Mouse (Mus musculus) spleen, adult 2 months (tissue): ENCODE results near the gene Mark1. TPM values are rescaled to one million over a fixed set of nuclear protein-coding genes. Genes with fewer than 3 reads are reported as not detected.

ENCODE experiments used
- DNase-seq, 2 experiments: peaks; one replicate each; pipeline versions ENCODE4 v3.0.0 to v3.0.0-alpha.2; 2012 to 2021; ENCODE audit warnings: low spot score in 2 of 2, low read depth in 1 of 2
- H3K27ac ChIP-seq: fragments of 200-500 bp; 2 replicates; pipeline ENCODE4 v1.5.1; 2012; ENCODE audit warnings: low read length, inconsistent platforms; ENCODE audit not compliant: insufficient read depth
- H3K27me3 ChIP-seq: fragments of 200-500 bp; 2 replicates; pipeline ENCODE4 v1.6.1; 2012; ENCODE audit warnings: mild to moderate bottlenecking, moderate library complexity, low read length, inconsistent platforms; ENCODE audit not compliant: control insufficient read depth, insufficient read depth
- H3K36me3 ChIP-seq: fragments of 200-500 bp; 2 replicates; pipeline ENCODE4 v1.6.1; 2012; ENCODE audit warnings: mild to moderate bottlenecking, low read length, inconsistent platforms; ENCODE audit not compliant: control insufficient read depth, insufficient read depth
- H3K4me1 ChIP-seq: fragments of 200-500 bp; 2 replicates; pipeline ENCODE4 v1.6.1; 2011; ENCODE audit warnings: inconsistent platforms; ENCODE audit not compliant: control insufficient read depth, insufficient read depth, insufficient read length
- H3K4me3 ChIP-seq: fragments of 200-500 bp; 2 replicates; pipeline ENCODE4 v1.5.1; 2011; ENCODE audit warnings: mild to moderate bottlenecking, inconsistent platforms; ENCODE audit not compliant: insufficient read depth, insufficient read length; ENCODE audit errors: extremely low read depth
- CTCF ChIP-seq: fragments of 200-500 bp; IDR thresholded peaks from 2 replicates; pipeline ENCODE4 v1.5.1; 2011; ENCODE audit warnings: mild to moderate bottlenecking, inconsistent platforms; ENCODE audit not compliant: insufficient read depth, insufficient read length, insufficient replicate concordance; ENCODE audit errors: extremely low read depth
- POLR2A ChIP-seq: fragments of 200-500 bp; IDR thresholded peaks from 2 replicates; pipeline ENCODE4 v1.6.1; 2011; ENCODE audit warnings: low read depth, low read length, inconsistent platforms
- WGBS: fragments of 180-500 bp; shearing (Covaris S2); methylation state at CpG from one replicate; pipeline ENCODE4 v1.1.7; 2018; 5-methylcytosine and 5-hydroxymethylcytosine counted together
- polyA plus RNA-seq: library from polyadenylated mRNA; depleted of rRNA; stranded (reverse); fragments of >200 nt; gene quantifications from 2 replicates; pipeline ENCODE4 v1.2.3, GENCODE M21; 2012; rRNA removed

Mark1 gene
- polyA plus RNA-seq, 1 experiment: 1.6 TPM

GRCm38 (mm10) chr1:184857216-184857615 is 142.2 kb downstream of the Mark1 start:
- Histone ChIP-seq H3K4me3 (no peak overlapping the region), H3K27ac (no peak overlapping the region), H3K36me3 (no peaks in the 10 kb centered on the region), H3K27me3 (no peaks in the 10 kb centered on the region), H3K4me1 (no peaks in the 10 kb centered on the region; the same call in 1 of the 2 replicates)
- 89% methylated on average over 9 of the region's 9 CpGs for WGBS
- no peak for DNase-seq
- no peak for TF ChIP-seq CTCF

- Histone ChIP-seq H3K36me3 (no peaks in the 10 kb centered on the region), H3K4me3 (no peak overlapping the region), H3K4me1 (no peaks in the 10 kb centered on the region; the same call in 1 of the 2 replicates), H3K27ac (no peak overlapping the region), H3K27me3 (no peaks in the 10 kb centered on the region)
- no peak for TF ChIP-seq POLR2A
- TF ChIP-seq CTCF: no peak
- WGBS: 24% methylated on average over 3 of the region's 3 CpGs
- no peak for DNase-seq
These were observed 145.4 kb downstream of the Mark1 start for GRCm38 (mm10) chr1:184853922-184854321.

DNA sequence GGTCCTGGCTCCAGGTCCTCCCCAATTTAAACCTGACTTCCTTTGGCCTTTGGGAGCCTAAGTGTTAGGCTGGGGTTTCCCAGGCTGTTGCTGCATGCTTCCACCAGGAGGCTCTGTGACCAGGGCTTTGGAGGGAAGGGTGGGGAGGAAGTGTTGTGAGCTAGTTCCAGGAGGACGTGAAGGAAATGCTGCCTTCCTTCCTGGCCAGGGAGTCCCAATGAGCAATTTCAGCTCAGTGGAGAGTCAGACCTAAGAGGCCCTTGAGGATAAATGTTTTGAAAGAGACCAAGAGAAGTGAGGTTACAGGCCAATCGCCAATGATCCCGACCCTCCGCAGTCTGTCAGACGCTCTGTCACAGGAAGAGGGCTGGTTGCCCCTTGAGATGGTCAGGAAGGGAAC is 146.0 kb downstream of the Mark1 start:
- Histone ChIP-seq H3K4me3 (no peak overlapping the region), H3K27ac (no peak overlapping the region; the same call in 1 of the 2 replicates)
- peak in 1 of 2 experiments; percentile 64 for DNase-seq

DNA sequence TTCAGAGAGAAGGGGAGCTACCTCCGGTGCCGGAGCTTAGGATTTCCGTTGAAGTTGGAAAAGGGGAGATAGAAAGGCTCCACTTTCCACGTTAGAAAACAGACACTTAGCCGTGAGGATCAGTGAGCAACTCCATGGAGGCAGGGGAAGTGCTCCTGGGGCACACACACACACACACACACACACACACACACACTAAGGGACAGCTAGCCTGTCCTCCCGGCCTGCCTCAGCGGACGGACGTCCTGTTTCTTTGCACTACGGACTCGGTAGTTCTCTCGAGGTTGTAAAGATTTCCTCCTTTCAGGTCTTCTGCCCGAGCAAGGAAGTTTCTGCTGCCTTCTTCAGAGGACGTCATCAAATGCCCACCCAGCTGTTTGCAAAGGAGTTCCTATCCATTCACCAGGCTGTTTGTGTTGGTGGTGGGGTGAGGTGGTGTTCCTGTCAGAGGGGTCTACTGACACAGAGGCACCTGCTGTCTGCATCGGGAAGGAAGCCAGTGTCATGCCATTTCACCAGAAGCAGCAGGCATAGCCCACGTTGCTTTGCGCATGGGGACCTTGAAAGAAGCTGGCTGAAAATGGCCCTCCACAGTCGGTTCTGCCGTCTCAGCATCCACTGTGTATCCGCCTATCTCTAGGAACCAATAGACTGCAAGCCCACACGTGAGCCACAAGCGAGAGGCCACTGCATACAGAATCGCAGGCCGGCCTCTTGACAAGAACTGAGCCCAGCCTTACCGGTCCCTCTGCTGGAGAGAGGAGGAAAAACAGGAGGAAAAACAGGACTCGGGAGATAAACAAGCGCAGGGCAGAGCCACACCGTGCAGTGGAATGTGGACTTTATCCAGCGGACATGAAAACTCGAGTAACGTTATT is 147.4 kb downstream of the Mark1 start:
- DNase-seq: peak; percentile 41 to 51
- Histone ChIP-seq H3K36me3 (no peaks in the 10 kb centered on the region), H3K4me3 (peak overlapping the region; percentile 28; the same call in 1 of the 2 replicates), H3K27ac (peak overlapping the region; percentile 39; the same call in 1 of the 2 replicates), H3K4me1 (no peaks in the 10 kb centered on the region; the same call in 1 of the 2 replicates), H3K27me3 (no peaks in the 10 kb centered on the region)
- 11% methylated on average over 31 of the region's 31 CpGs for WGBS
- TF ChIP-seq CTCF (peak; percentile 32; the same call in 1 of the 2 replicates), POLR2A (no peak)

More for the DNA sequence above, 146.0 kb downstream of the Mark1 start:
- 10% methylated on average over 5 of the region's 5 CpGs for WGBS
- Histone ChIP-seq H3K27me3 (no peaks in the 10 kb centered on the region), H3K36me3 (no peaks in the 10 kb centered on the region), H3K4me1 (no peaks in the 10 kb centered on the region; the same call in 1 of the 2 replicates)
- no peak for TF ChIP-seq POLR2A
- peak; percentile 32; the same call in 1 of the 2 replicates for TF ChIP-seq CTCF

DNA sequence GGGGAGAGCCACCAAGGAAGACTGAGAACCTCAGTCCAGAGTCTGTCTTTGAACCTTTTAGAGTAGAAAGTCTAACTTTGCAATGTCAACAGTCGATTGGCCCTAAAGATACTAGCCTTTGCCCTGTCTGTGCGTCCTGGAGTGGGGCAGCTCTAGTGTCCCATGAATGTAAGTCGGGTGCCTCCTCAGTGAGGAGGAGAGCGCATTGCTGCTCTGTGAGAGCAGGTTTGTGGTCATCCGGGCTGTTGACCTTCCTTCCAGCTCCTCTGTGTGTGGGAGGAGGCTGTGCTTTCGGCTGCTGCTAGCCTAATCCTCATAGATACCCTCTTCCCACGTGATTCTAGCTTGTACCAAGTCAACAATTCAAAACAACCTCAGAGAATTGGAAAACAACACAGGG is 148.2 kb downstream of the Mark1 start:
- WGBS: 79% methylated on average over 7 of the region's 7 CpGs

DNA sequence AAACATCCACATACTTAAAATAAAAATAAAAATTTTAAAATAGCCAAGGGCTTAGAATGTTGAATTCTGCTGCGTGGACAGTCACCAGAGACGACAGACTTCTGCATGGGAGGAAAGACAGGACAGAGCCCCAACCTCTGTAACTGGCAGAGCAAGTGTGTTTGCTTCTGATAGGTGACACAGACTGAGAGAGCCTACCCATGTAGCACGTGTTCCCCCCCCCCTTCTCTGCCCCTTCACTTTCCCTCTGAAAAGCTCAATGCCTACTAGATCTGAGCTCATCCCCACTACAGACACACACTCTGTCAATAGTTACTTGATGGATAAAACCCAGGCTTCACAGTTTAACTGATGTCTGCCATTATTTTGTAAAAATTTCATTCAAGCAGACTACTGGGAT is 152.4 kb downstream of the Mark1 start:
- Histone ChIP-seq H3K4me3 (no peak overlapping the region), H3K27ac (no peak overlapping the region), H3K4me1 (peaks cover 17% of the 10 kb centered on the region), H3K27me3 (no peaks in the 10 kb centered on the region), H3K36me3 (no peaks in the 10 kb centered on the region)
- WGBS: 68% methylated on average over 3 of the region's 3 CpGs
- no peak for TF ChIP-seq POLR2A
- TF ChIP-seq CTCF: no peak
- DNase-seq: no peak

More for the DNA sequence above, 148.2 kb downstream of the Mark1 start:
- H3K4me1 ChIP-seq: peaks cover 4% of the 10 kb centered on the region; the same call in 1 of the 2 replicates
- no peak for DNase-seq
- TF ChIP-seq POLR2A (no peak), CTCF (no peak)
- no peaks in the 10 kb centered on the region for H3K27me3 ChIP-seq
- no peaks in the 10 kb centered on the region for H3K36me3 ChIP-seq
- H3K4me3 ChIP-seq: no peak overlapping the region
- H3K27ac ChIP-seq: no peak overlapping the region

Other genes starting within 250 kb of the Mark1 start
- gene Marc1, start 188.3 kb downstream of the Mark1 start, polyA plus RNA-seq: 0.07 and 0.21 TPM in 2 replicates
- 52.4 and 66.1 TPM in 2 replicates for gene Marc2, start 153.1 kb downstream of the Mark1 start, polyA plus RNA-seq
- gene C130074G19Rik, start 116.4 kb downstream of the Mark1 start, polyA plus RNA-seq: 1.9 and 2.1 TPM in 2 replicates
- 15.9 and 17.1 TPM in 2 replicates for gene Rab3gap2, start 204.5 kb upstream of the Mark1 start, polyA plus RNA-seq